In the genomic region with DNA sequence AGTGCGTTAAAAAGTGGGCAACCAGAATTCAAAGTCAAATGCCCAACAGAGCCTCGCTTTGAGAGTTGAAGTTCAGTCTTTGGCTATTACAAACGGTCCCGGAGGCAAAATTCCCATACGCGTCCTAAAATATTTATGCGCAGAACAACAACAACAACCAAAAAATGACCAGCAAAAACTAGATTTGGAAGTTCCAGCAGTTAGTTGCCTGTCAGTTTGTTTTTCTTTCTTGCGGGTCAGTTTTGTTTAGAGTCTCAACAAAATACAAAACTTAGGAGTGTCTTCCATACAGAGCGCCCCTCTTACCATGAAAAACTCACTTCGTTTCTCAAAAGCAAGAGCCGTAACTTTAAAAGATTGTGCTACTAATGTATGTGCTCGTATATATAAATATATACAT, we compare ENCODE assay signal across 8 mouse cellular contexts.
DNase-seq lines count a peak whose midpoint lies in the region; ATAC-seq and TF ChIP-seq lines count a peak whose summit lies in the region.

No protein-coding gene starts in this region.

- dilution Hi-C loops in CH12.LX (cut with MboI; ENCODE audit: extremely low pct_ligation_motif_present, extremely low pct_unique_long_range_greater_than_20kb, low sequenced_read_pairs), result no loop called here

- in situ Hi-C loops in CH12.LX (cut with MboI; ENCODE audit: low pct_ligation_motif_present, low pct_unique_long_range_greater_than_20kb, low sequenced_read_pairs), result loop anchor here (5.0 kb wide), 1 partner anchor 129 kb away; no protein-coding TSS in a partner anchor

- ATAC-seq in heart, embryonic 14.5 days (ENCODE audit: insufficient number of reproducible peaks, insufficient read depth, low FRiP score, low read depth), result no peak
- ATAC-seq in forebrain, embryonic 12.5 days (ENCODE audit: low FRiP score), result no peak
- no peak for ATAC-seq in limb, embryonic 15.5 days (ENCODE audit: insufficient number of reproducible peaks, low FRiP score, low TSS enrichment, low read depth)

- TF ChIP-seq POLR2A in CH12.LX (IDR thresholded peaks at IDR 0.05; ENCODE audit: low read depth, low read length), result no peak

- no peak overlapping the region for H3K9ac ChIP-seq in heart, embryonic 14.5 days (ENCODE audit: low read length)
- no peak overlapping the region for H3K9ac ChIP-seq in CH12.LX (ENCODE audit: insufficient read depth, low read depth)
- no peak overlapping the region for H3K9ac ChIP-seq in forebrain, embryonic 12.5 days
- H3K9ac ChIP-seq in limb, embryonic 15.5 days, result peak overlapping the region; percentile 33; the same call in 1 of the 2 replicates

- TF ChIP-seq EP300 in CH12.LX (IDR thresholded peaks at IDR 0.05; ENCODE audit: low read length), result no peak

- no peak for DNase-seq in heart, postnatal 14 days
- DNase-seq in CH12.LX (ENCODE audit: extremely low read depth), result no peak
- no peak for DNase-seq in spleen, postnatal 14 days (ENCODE audit: low spot score in 2 of 2)
- no peak for DNase-seq in natural killer cell, adult 2 months (ENCODE audit: low spot score in 2 of 2)
- DNase-seq in gastrocnemius, postnatal 4 days (ENCODE audit: low spot score in 2 of 2), result no peak

- H3K4me2 ChIP-seq in heart, embryonic 14.5 days (ENCODE audit: low read length), result peak overlapping the region; percentile 55
- H3K4me2 ChIP-seq in CH12.LX (ENCODE audit: insufficient read depth, low read depth, poor library complexity, severe bottlenecking), result no peak overlapping the region; the same call in 1 of the 2 replicates
- H3K4me2 ChIP-seq in forebrain, embryonic 12.5 days, result peak overlapping the region; percentile 40; the same call in 1 of the 2 replicates
- peak overlapping the region; percentile 65 for H3K4me2 ChIP-seq in limb, embryonic 15.5 days

- no peak for TF ChIP-seq RAD21 in CH12.LX (IDR thresholded peaks at IDR 0.05; ENCODE audit: low read depth, low read length)

- WGBS in heart, embryonic 14.5 days, result 13% methylated on average over 12 of the region's 12 CpGs
- WGBS in forebrain, embryonic 12.5 days, result 8% methylated on average over 12 of the region's 12 CpGs
- 7% methylated on average over 12 of the region's 12 CpGs for WGBS in limb, embryonic 15.5 days

- H3K4me1 ChIP-seq in heart, embryonic 14.5 days (ENCODE audit: control insufficient read depth in 2 of 2, insufficient read depth in 2 of 2, low read length in 2 of 2), result peaks cover 2 to 28% of the 10 kb centered on the region in 2 experiments; a peak in 3 of 4 replicates
- H3K4me1 ChIP-seq in CH12.LX (ENCODE audit: control insufficient read depth in 1 of 2, insufficient read depth in 2 of 2), result peaks cover 4 to 38% of the 10 kb centered on the region in 2 experiments; a peak in 3 of 4 replicates
- peaks cover 42% of the 10 kb centered on the region for H3K4me1 ChIP-seq in forebrain, embryonic 12.5 days
- peaks cover 50% of the 10 kb centered on the region for H3K4me1 ChIP-seq in limb, embryonic 15.5 days

- H3K36me3 ChIP-seq in heart, embryonic 14.5 days (ENCODE audit: control insufficient read depth, insufficient read depth, low read length), result no peaks in the 10 kb centered on the region
- H3K36me3 ChIP-seq in CH12.LX (replicated peaks in 1 of 2; ENCODE audit: control insufficient read depth in 1 of 2, insufficient read depth in 1 of 2, low read length in 1 of 2), result peaks cover 0 to 45% of the 10 kb centered on the region in 2 experiments
- H3K36me3 ChIP-seq in forebrain, embryonic 12.5 days (replicated peaks), result no peaks in the 10 kb centered on the region
- H3K36me3 ChIP-seq in limb, embryonic 15.5 days, result no peaks in the 10 kb centered on the region

- TF ChIP-seq CTCF in CH12.LX (conservative IDR thresholded peaks at IDR 0.05 in 1 of 2, IDR thresholded peaks at IDR 0.05 in 1 of 2; ENCODE audit: low read depth in 2 of 2, low read length in 2 of 2), result no peak

- peaks cover 10% of the 10 kb centered on the region for H3K79me2 ChIP-seq in CH12.LX (replicated peaks; ENCODE audit: control insufficient read depth, extremely low read depth, insufficient read depth, poor library complexity, severe bottlenecking)

- intact Hi-C loops in heart, postnatal 14 days (cut with DNase I), result loop anchor here (5.0 kb wide), 1 partner anchor 131 kb away; the partner anchor contains the start of gene Runx1

- H3K9me3 ChIP-seq in heart, embryonic 14.5 days (ENCODE audit: control insufficient read depth, low read length), result no peaks in the 10 kb centered on the region
- H3K9me3 ChIP-seq in CH12.LX (replicated peaks; ENCODE audit: low read length), result peaks cover 41% of the 10 kb centered on the region
- no peaks in the 10 kb centered on the region for H3K9me3 ChIP-seq in forebrain, embryonic 12.5 days
- H3K9me3 ChIP-seq in limb, embryonic 15.5 days, result no peaks in the 10 kb centered on the region

- peak overlapping the region; percentile 22 to 34; a peak in 2 of 4 replicates for H3K4me3 ChIP-seq in heart, embryonic 14.5 days (ENCODE audit: control insufficient read depth in 1 of 2, insufficient read depth in 1 of 2, low read depth in 1 of 2, low read length in 2 of 2)
- peak overlapping the region in 2 of 3 experiments; percentile 51 to 53 for H3K4me3 ChIP-seq in CH12.LX (replicated peaks in 1 of 3; ENCODE audit: low read depth in 2 of 3, low read length in 2 of 3, poor library complexity in 1 of 3)
- H3K4me3 ChIP-seq in forebrain, embryonic 12.5 days (replicated peaks), result peak overlapping the region; percentile 31
- peak overlapping the region; percentile 61 for H3K4me3 ChIP-seq in limb, embryonic 15.5 days

- no peak overlapping the region for H3K27ac ChIP-seq in heart, embryonic 14.5 days (replicated peaks in 1 of 2; ENCODE audit: control insufficient read depth in 1 of 2, insufficient read depth in 1 of 2, low read depth in 2 of 2, low read length in 2 of 2)
- H3K27ac ChIP-seq in CH12.LX (ENCODE audit: insufficient read depth, low read depth), result no peak overlapping the region
- H3K27ac ChIP-seq in forebrain, embryonic 12.5 days, result no peak overlapping the region
- no peak overlapping the region for H3K27ac ChIP-seq in limb, embryonic 15.5 days

- H3K27me3 ChIP-seq in heart, embryonic 14.5 days (ENCODE audit: control insufficient read depth, insufficient read depth, low read length), result peaks cover 64% of the 10 kb centered on the region
- no peaks in the 10 kb centered on the region for H3K27me3 ChIP-seq in CH12.LX (replicated peaks)
- H3K27me3 ChIP-seq in forebrain, embryonic 12.5 days, result peaks cover 92% of the 10 kb centered on the region
- H3K27me3 ChIP-seq in limb, embryonic 15.5 days, result peaks cover 58% of the 10 kb centered on the region

TF ChIP-seq in CH12.LX, 34 proteins besides CTCF, POLR2A, EP300 and RAD21:
- TF ChIP-seq GABPA (IDR thresholded peaks at IDR 0.05; ENCODE audit: insufficient replicate concordance, low read depth, low read length) (no peak), CHD1 (IDR thresholded peaks at IDR 0.05; ENCODE audit: low read depth, low read length) (peak; percentile 16; the same call in 1 of the 2 replicates)
